Mouse (Mus musculus): ENCODE measurements at regions not wholly inside any gene's neighbourhood (a gene's known extent, or its start where the extent isn't known, plus 50 kb on each side); places are given as distances from the start of the nearest gene placed in this dataset.

- in situ Hi-C loops (cut with MboI, MseI), result loop anchor here (5.0 kb wide), 1 partner anchor 41 kb away; no protein-coding TSS in a partner anchor
Measured at GRCm38 (mm10) chr3:68758609-68759008, 68.2 kb downstream of the Il12a start.

GRCm38 (mm10) chr3:68759375-68759774 is 68.9 kb downstream of the Il12a start:
- in situ Hi-C loops (cut with MboI, MseI), result loop anchor here (5.0 kb wide), 1 partner anchor 42 kb away; no protein-coding TSS in a partner anchor

GRCm38 (mm10) chr3:68760806-68761205 is 70.4 kb downstream of the Il12a start:
- in situ Hi-C loops (cut with MboI, MseI), result no loop called here

- in situ Hi-C loops (cut with MboI, MseI), result no loop called here
Measured at GRCm38 (mm10) chr3:68761242-68761625, 70.8 kb downstream of the Il12a start.

GRCm38 (mm10) chr3:68761626-68762331 is 71.3 kb downstream of the Il12a start:
- in situ Hi-C loops (cut with MboI, MseI), result no loop called here

DNA sequence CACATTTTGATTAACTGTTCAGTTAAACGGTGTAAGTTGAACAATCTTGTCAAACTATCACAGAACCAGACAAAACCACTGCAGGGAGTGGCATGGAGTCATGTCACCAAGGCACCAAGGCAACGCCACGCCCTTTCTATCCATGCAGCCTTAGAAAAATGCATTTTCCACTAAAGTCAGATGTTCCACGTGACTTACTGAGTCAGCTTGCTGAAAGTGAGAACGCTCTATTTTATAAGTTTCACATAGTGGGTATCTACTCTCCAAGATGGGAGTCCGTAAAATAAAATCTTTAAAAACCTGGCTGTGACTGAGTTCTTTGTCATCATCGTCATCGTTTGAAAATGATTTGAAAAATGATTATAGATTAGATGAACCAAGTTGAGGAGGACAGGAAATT is 72.5 kb downstream of the Il12a start:
- in situ Hi-C loops (cut with MboI, MseI), result no loop called here

GRCm38 (mm10) chr3:68764336-68764735 is 73.9 kb downstream of the Il12a start:
- in situ Hi-C loops (cut with MboI, MseI), result no loop called here

DNA sequence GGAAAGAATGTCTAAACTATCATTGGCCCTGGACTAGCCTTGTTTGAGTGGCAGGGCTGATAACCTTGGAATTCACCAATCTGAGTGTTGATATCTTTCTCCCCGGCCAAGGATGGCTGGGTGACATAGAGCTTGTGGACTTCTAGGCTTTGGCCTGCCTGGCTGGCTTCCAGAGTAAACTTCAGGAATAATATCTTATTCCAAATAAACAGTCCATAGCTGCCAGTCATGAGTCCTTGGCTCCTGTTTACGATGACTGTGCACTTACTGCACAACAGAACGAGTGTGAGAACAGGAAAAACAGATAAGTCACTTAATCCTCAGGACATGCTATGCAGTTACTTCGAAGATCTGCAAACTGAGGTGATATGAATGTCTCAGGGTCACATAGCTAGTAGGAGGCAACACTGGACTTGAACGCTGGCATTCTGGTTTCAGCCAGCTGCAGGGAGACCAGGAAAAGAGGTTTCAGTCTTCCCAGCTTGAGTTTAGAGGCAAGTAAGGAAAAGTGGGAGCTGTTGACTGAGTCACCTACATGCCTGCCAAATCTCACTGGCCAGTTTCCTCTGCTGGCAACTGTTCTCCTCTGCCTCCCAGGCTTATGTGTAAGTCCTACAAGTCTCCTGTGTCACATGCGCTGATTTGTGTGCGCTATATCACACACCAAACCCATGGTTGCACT is 74.6 kb downstream of the Il12a start:
- in situ Hi-C loops (cut with MboI, MseI), result no loop called here

GRCm38 (mm10) chr3:68771579-68771978 is 81.1 kb downstream of the Il12a start:
- in situ Hi-C loops (cut with MboI, MseI), result no loop called here

DNA sequence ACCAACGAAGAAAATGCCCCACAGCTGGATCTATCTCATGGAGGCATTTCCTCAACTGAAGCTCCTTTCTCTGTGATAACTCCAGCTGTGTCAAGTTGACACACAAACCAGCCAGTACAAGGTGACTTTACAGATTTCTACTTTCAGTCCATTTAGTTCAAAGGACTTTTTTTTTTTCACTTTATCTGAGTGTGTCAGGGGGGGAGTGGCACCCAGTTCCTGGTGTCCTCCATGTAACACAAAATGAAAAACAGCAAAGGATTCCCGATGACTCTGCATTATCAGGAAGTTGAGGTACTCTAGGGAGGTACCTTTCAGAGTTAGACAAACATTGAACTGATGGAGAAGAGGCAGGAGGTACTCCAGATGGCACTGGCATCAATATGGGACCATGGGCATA is 87.4 kb downstream of the Il12a start:
- in situ Hi-C loops (cut with MboI, MseI), result no loop called here

- in situ Hi-C loops (cut with MboI, MseI), result no loop called here
Measured at GRCm38 (mm10) chr3:68778354-68779040, 88.1 kb downstream of the Il12a start.

- in situ Hi-C loops (cut with MboI, MseI), result loop anchor here (5.0 to 10.0 kb wide), 2 partner anchors 86 to 1416 kb away; partner anchors contain the start of gene 1110032F04Rik
Measured at GRCm38 (mm10) chr3:68780843-68781242, 88.5 kb upstream of the 1110032F04Rik start.

DNA sequence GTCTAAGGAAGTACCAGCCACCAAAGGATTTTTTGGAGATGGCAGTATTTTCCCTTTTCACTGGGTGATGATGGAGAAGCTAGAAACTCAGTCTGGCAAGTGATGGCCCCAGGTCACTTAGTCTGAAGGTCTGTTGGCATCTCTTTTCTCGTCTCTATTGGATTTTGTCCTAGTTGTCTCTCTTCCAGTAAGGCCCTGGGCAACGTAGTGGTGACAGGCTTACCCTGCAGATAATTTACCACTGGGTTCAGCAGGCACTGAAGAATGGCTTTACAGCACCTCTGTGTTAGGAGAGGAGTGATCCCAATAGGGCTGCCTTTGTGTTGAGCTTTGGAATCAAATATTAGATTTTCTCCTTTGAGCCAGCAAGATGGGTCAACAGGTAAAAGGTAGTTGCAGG is 87.9 kb upstream of the 1110032F04Rik start:
- in situ Hi-C loops (cut with MboI, MseI), result loop anchor here (5.0 to 10.0 kb wide), 2 partner anchors 86 to 1417 kb away; partner anchors contain the start of gene 1110032F04Rik

GRCm38 (mm10) chr3:68782363-68782762 is 87.0 kb upstream of the 1110032F04Rik start:
- in situ Hi-C loops (cut with MboI, MseI), result loop anchor here (5.0 to 10.0 kb wide), 2 partner anchors 85 to 1418 kb away; partner anchors contain the start of gene 1110032F04Rik

DNA sequence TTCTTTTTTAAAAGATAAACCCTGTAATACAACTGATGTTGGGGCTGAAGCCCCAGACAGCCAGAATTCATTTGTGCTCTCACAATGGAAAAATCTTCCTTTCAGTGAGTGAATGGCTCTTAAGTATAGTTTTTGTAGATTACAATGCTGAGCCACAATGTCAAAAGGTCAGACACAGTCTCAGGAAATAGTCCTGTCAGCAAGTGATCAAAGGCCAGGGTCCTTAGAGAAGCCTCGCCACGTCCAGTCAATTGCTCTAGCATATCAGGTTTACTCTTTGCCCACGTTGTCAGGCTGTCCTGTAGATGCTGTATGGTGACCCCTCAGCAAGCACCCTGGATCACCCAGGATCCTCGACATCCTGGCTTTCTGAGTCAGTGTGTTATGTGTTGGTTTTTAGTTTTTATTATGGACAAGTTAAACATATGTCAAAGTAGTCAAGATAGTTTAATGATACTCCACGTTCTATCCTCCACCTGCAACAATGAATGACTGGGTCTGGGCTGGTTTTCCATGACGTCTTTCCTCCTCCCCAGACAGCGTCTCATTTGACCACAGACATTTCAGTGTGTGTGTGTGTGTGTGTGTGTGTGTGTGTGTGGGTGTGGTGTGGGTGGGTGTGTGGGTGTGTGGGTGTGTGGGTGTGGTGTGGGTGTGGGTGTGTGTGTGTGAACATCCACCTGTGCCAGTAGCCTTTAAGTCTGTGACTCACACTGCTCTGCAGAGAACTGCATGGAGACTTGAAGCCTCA is 85.5 kb upstream of the 1110032F04Rik start:
- in situ Hi-C loops (cut with MboI, MseI), result loop anchor here (5.0 to 10.0 kb wide), 2 partner anchors 83 to 1419 kb away; partner anchors contain the start of gene 1110032F04Rik

DNA sequence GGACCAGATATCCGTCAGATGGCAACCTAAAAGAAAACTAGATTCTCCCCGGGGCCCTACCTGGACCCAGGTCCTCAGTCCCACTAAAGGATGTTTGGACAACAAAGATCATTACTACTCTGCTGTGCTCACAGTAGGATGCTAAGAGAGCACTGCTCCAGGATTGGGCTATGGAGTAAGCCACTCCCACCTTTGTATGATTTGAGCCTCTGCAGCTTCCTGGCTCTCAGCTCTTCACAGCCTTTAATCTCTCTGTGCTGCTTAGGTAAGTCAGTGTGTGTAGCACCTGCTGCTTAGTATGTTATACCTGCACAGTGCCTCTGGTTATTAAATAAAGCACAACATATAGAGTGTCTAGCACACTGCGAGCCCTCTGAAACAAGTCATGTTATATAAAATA is 82.6 kb upstream of the 1110032F04Rik start:
- in situ Hi-C loops (cut with MboI, MseI), result loop anchor here (10.0 kb wide), 1 partner anchor 1422 kb away; no protein-coding TSS in a partner anchor

- in situ Hi-C loops (cut with MboI, MseI), result loop anchor here (10.0 kb wide), 1 partner anchor 1423 kb away; no protein-coding TSS in a partner anchor
Measured at GRCm38 (mm10) chr3:68787385-68788175, 81.8 kb upstream of the 1110032F04Rik start.

- in situ Hi-C loops (cut with MboI, MseI), result loop anchor here (10.0 kb wide), 1 partner anchor 1425 kb away; no protein-coding TSS in a partner anchor
Measured at GRCm38 (mm10) chr3:68789491-68789890, 79.9 kb upstream of the 1110032F04Rik start.

- in situ Hi-C loops (cut with MboI, MseI), result no loop called here
Measured at GRCm38 (mm10) chr3:68790466-68790865, 78.9 kb upstream of the 1110032F04Rik start.

DNA sequence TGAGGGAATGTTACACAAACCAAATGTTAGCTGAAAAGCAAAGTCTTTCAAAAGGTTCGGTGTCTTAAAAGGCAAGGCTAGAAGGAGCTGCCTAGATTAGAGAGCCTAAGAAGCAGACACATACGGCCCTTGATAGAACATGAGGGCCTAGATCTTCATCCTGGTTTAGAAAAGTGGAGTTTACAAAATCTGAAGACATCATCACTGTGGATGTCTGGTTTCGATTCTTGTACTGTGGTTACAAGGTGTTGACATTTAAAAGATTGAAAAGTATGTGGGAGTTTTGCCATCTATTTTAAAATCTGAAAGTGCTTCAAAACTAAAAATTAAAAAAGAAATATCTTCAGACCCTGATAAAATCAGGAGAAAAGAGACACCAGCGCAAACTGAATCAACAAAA is 76.5 kb upstream of the 1110032F04Rik start:
- in situ Hi-C loops (cut with MboI, MseI), result no loop called here

All from T-helper 1 cell (primary cell).